ENCODE assay signal across 28 mouse cellular contexts in genomic region chr11:107657117-107657516, GRCm38 (mm10). TPM values are rescaled to one million over a fixed set of nuclear protein-coding genes. Genes with fewer than 3 reads are reported as not detected.
DNase-seq lines count a peak whose midpoint lies in the region; ATAC-seq lines count a peak whose summit lies in the region.
"Had no signal": no experiment of that assay in that cellular context is flagged by ENCODE, and none has a peak within 500 bp of the region (broad histone marks: within the 10 kb centered on the region; RNA-seq: fewer than 3 reads in every experiment).

No protein-coding gene starts in this region.

- no peak for DNase-seq in forebrain, embryonic 10.5 days (ENCODE audit: extremely low spot score, low spot score)
- DNase-seq in heart, adult 11 months, result peak; percentile 12
- DNase-seq in heart, embryonic 10.5 days (ENCODE audit: low spot score), result no peak
- DNase-seq in adrenal gland, postnatal 25 days, result no peak
- DNase-seq: adrenal gland, adult 8-10 months; adrenal gland, postnatal 36 days; cerebellum, adult 11-12 months; cerebellum, adult 8-10 months; cerebellum, postnatal 10 days; cerebellum, postnatal 36 days; embryo, embryonic 11 days; gastrocnemius, adult 2 months; gastrocnemius, postnatal 14 days; heart, adult 18-20 months; heart, postnatal 14 days; heart, postnatal 4 days; kidney, adult 11 months had no signal

- H3K4me3 ChIP-seq in forebrain, embryonic 13.5 days, result no peak overlapping the region
- no peak overlapping the region for H3K4me3 ChIP-seq in forebrain, embryonic 10.5 days
- H3K4me3 ChIP-seq in heart, embryonic 10.5 days, result no peak overlapping the region
- H3K4me3 ChIP-seq in midbrain, embryonic 15.5 days, result no peak overlapping the region
- H3K4me3 ChIP-seq in midbrain, embryonic 13.5 days (replicated peaks), result no peak overlapping the region
- H3K4me3 ChIP-seq in forebrain, embryonic 16.5 days (replicated peaks; ENCODE audit: low read length), result no peak overlapping the region
- H3K4me3 ChIP-seq: embryonic facial prominence, embryonic 10.5 days; embryonic facial prominence, embryonic 13.5 days; erythroblast, embryonic 14.5 days; gastrocnemius, adult 2 months; heart, embryonic 13.5 days; intestine, embryonic 15.5 days had no signal

- peaks cover 5% of the 10 kb centered on the region; the same call in 1 of the 2 replicates for H3K4me1 ChIP-seq in forebrain, embryonic 13.5 days
- no peaks in the 10 kb centered on the region for H3K4me1 ChIP-seq in forebrain, embryonic 10.5 days
- H3K4me1 ChIP-seq in heart, embryonic 10.5 days, result no peaks in the 10 kb centered on the region
- H3K4me1 ChIP-seq in midbrain, embryonic 15.5 days, result no peaks in the 10 kb centered on the region
- no peaks in the 10 kb centered on the region for H3K4me1 ChIP-seq in midbrain, embryonic 13.5 days (replicated peaks)
- H3K4me1 ChIP-seq in forebrain, embryonic 16.5 days (replicated peaks; ENCODE audit: control insufficient read depth, insufficient read depth, low read length), result peaks cover under 1% of the 10 kb centered on the region
- H3K4me1 ChIP-seq: embryonic facial prominence, embryonic 10.5 days; heart, embryonic 13.5 days; intestine, embryonic 15.5 days had no signal

- H3K4me2 ChIP-seq in forebrain, embryonic 13.5 days, result no peak overlapping the region
- H3K4me2 ChIP-seq in midbrain, embryonic 15.5 days, result no peak overlapping the region
- no peak overlapping the region for H3K4me2 ChIP-seq in midbrain, embryonic 13.5 days (replicated peaks)
- no peak overlapping the region for H3K4me2 ChIP-seq in forebrain, embryonic 16.5 days (ENCODE audit: low read length)
- H3K4me2 ChIP-seq: embryonic facial prominence, embryonic 13.5 days; heart, embryonic 13.5 days; intestine, embryonic 15.5 days had no signal

- H3K9me3 ChIP-seq in forebrain, embryonic 13.5 days (replicated peaks), result no peaks in the 10 kb centered on the region
- no peaks in the 10 kb centered on the region for H3K9me3 ChIP-seq in forebrain, embryonic 10.5 days
- no peaks in the 10 kb centered on the region for H3K9me3 ChIP-seq in heart, embryonic 10.5 days
- H3K9me3 ChIP-seq in midbrain, embryonic 15.5 days, result no peaks in the 10 kb centered on the region
- no peaks in the 10 kb centered on the region for H3K9me3 ChIP-seq in midbrain, embryonic 13.5 days
- H3K9me3 ChIP-seq in forebrain, embryonic 16.5 days (ENCODE audit: control insufficient read depth, low read length), result no peaks in the 10 kb centered on the region
- H3K9me3 ChIP-seq: embryonic facial prominence, embryonic 10.5 days; embryonic facial prominence, embryonic 13.5 days; heart, embryonic 13.5 days; intestine, embryonic 15.5 days had no signal

- ATAC-seq in forebrain, embryonic 13.5 days, result no peak; the same call in 1 of the 2 replicates
- no peak for ATAC-seq in midbrain, embryonic 15.5 days (replicated peaks)
- no peak for ATAC-seq in midbrain, embryonic 13.5 days
- ATAC-seq in forebrain, embryonic 16.5 days, result no peak; the same call in 1 of the 2 replicates
- ATAC-seq: activated CD4-positive, CD25-positive, alpha-beta regulatory T cell, adult 4 months; hindbrain, embryonic 16.5 days; intestine, embryonic 15.5 days had no signal

- peaks cover 50% of the 10 kb centered on the region for H3K36me3 ChIP-seq in forebrain, embryonic 13.5 days (ENCODE audit: poor library complexity, severe bottlenecking)
- H3K36me3 ChIP-seq in forebrain, embryonic 10.5 days (replicated peaks), result peaks cover 68% of the 10 kb centered on the region
- H3K36me3 ChIP-seq in heart, embryonic 10.5 days, result peaks cover 57% of the 10 kb centered on the region
- no peaks in the 10 kb centered on the region; the same call in 1 of the 2 replicates for H3K36me3 ChIP-seq in midbrain, embryonic 15.5 days (replicated peaks)
- peaks cover 44% of the 10 kb centered on the region for H3K36me3 ChIP-seq in midbrain, embryonic 13.5 days
- 0 out of 2 replicates have a peak, but pooled peaks cover 4% of the 10 kb centered on the region for H3K36me3 ChIP-seq in forebrain, embryonic 16.5 days (ENCODE audit: control insufficient read depth, insufficient read depth)
- H3K36me3 ChIP-seq: intestine, embryonic 15.5 days had no signal

- H3K27me3 ChIP-seq in forebrain, embryonic 13.5 days, result no peaks in the 10 kb centered on the region
- no peaks in the 10 kb centered on the region for H3K27me3 ChIP-seq in forebrain, embryonic 10.5 days (ENCODE audit: poor library complexity, severe bottlenecking)
- H3K27me3 ChIP-seq in heart, embryonic 10.5 days (ENCODE audit: insufficient read depth, poor library complexity, severe bottlenecking), result no peaks in the 10 kb centered on the region
- H3K27me3 ChIP-seq in midbrain, embryonic 15.5 days (replicated peaks), result no peaks in the 10 kb centered on the region
- no peaks in the 10 kb centered on the region for H3K27me3 ChIP-seq in midbrain, embryonic 13.5 days
- H3K27me3 ChIP-seq in forebrain, embryonic 16.5 days (replicated peaks; ENCODE audit: control insufficient read depth, insufficient read depth, low read length), result no peaks in the 10 kb centered on the region
- H3K27me3 ChIP-seq: embryonic facial prominence, embryonic 13.5 days; heart, embryonic 13.5 days; intestine, embryonic 15.5 days had no signal

- 59% methylated on average over 5 of the region's 5 CpGs for WGBS in forebrain, embryonic 13.5 days
- 85% methylated on average over 5 of the region's 5 CpGs for WGBS in forebrain, embryonic 10.5 days
- WGBS in heart, embryonic 10.5 days, result 88% methylated on average over 5 of the region's 5 CpGs
- WGBS in midbrain, embryonic 15.5 days, result 83% methylated on average over 5 of the region's 5 CpGs
- 85% methylated on average over 5 of the region's 5 CpGs for WGBS in midbrain, embryonic 13.5 days
- WGBS in forebrain, embryonic 16.5 days, result 32% methylated on average over 5 of the region's 5 CpGs

- peak overlapping the region; percentile 11; the same call in 1 of the 2 replicates for H3K27ac ChIP-seq in forebrain, embryonic 13.5 days
- H3K27ac ChIP-seq in forebrain, embryonic 10.5 days, result no peak overlapping the region
- H3K27ac ChIP-seq in heart, embryonic 10.5 days, result no peak overlapping the region
- H3K27ac ChIP-seq in midbrain, embryonic 15.5 days, result 0 out of 2 replicates have a peak overlapping the region, but pooled peaks have one; percentile 4
- H3K27ac ChIP-seq in midbrain, embryonic 13.5 days, result no peak overlapping the region
- peak overlapping the region; percentile 8; the same call in 1 of the 2 replicates for H3K27ac ChIP-seq in forebrain, embryonic 16.5 days (ENCODE audit: low read length)
- H3K27ac ChIP-seq: embryonic facial prominence, embryonic 10.5 days; embryonic facial prominence, embryonic 13.5 days; heart, embryonic 13.5 days; intestine, embryonic 15.5 days had no signal

- H3K9ac ChIP-seq in forebrain, embryonic 13.5 days, result no peak overlapping the region
- H3K9ac ChIP-seq in midbrain, embryonic 15.5 days, result no peak overlapping the region
- no peak overlapping the region for H3K9ac ChIP-seq in midbrain, embryonic 13.5 days (replicated peaks)
- no peak overlapping the region for H3K9ac ChIP-seq in forebrain, embryonic 16.5 days (replicated peaks; ENCODE audit: low read depth, low read length)
- H3K9ac ChIP-seq: embryonic facial prominence, embryonic 13.5 days; heart, embryonic 13.5 days; intestine, embryonic 15.5 days had no signal

RNA-seq across cellular contexts. Expression of gene Cacng1, which starts 59.2 kb away (rescaled TPM):
- polyA plus RNA-seq in forebrain, embryonic 13.5 days (2015; fragmentation: Nextera tagmentation; extraction: Ambion mirVana), result 0.33 TPM in 1 of 2 replicates, not detected in the other
- polyA plus RNA-seq in forebrain, embryonic 10.5 days (2016; fragmentation: Nextera tagmentation; extraction: Ambion mirVana), result 0.16 TPM in 1 of 2 replicates, not detected in the other
- not detected in 2 replicates for polyA plus RNA-seq in heart, embryonic 10.5 days (2016; fragmentation: Nextera tagmentation; extraction: Ambion mirVana)
- 0.22 and 0.23 TPM in 2 replicates for polyA plus RNA-seq in midbrain, embryonic 15.5 days (2015; fragmentation: Nextera tagmentation; extraction: Ambion mirVana)
- 0.26 and 0.58 TPM in 2 replicates for polyA plus RNA-seq in midbrain, embryonic 13.5 days (2015; fragmentation: Nextera tagmentation; extraction: Ambion mirVana)
- 0.26 and 0.39 TPM in 2 replicates for polyA plus RNA-seq in forebrain, embryonic 16.5 days (2015; fragmentation: Nextera tagmentation; extraction: Ambion mirVana)
- total RNA-seq in adrenal gland, postnatal 25 days (2021), result not detected in 2 replicates
- total RNA-seq: heart, adult 18-20 months; heart, postnatal 14 days had no signal
- polyA plus RNA-seq: activated CD4-positive, CD25-positive, alpha-beta regulatory T cell, adult 4 months; embryonic facial prominence, embryonic 10.5 days; erythroblast, embryonic 14.5 days had no signal

Comparison
In these comparisons a context has a peak if more than half of its experiments do, and no peak if none do; other contexts are left out.
1. H3K27ac ChIP-seq: peak in forebrain, embryonic 13.5 days (single experiment), midbrain, embryonic 15.5 days (single experiment) and forebrain, embryonic 16.5 days (single experiment); none in forebrain, embryonic 10.5 days (single experiment), heart, embryonic 10.5 days (single experiment) and midbrain, embryonic 13.5 days (single experiment).